In the genomic region with DNA sequence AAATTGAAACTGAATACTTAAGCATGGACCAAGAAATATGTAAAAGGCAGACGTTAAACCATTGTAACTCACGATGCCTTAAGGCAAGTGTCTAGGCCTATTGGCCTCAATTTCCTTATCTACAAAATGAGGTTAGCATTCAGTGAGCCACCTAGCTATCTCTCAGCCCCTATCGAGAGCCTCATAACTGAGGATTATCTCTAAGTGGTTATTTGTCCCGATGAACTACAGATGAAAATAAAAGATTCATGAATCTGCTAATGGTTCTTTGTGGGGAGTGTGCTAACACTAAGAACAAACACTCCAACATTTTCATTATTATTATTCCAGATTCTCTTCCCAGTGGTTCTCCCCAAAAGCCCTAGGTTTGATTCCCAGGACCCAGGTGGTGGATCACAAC, we compare ENCODE assay signal across 11 mouse cellular contexts. TPM values are rescaled to one million over a fixed set of nuclear protein-coding genes. Genes with fewer than 3 reads are reported as not detected.
DNase-seq lines count a peak whose midpoint lies in the region; ATAC-seq and TF ChIP-seq lines count a peak whose summit lies in the region.
"Had no signal": no experiment of that assay in that cellular context is flagged by ENCODE, and none has a peak within 500 bp of the region (broad histone marks: within the 10 kb centered on the region; RNA-seq: fewer than 3 reads in every experiment).

No protein-coding gene starts in this region.

- DNase-seq in embryo, embryonic 11 days, result no peak
- no peak for DNase-seq in adrenal gland, adult 2 months
- DNase-seq: kidney, postnatal 10 days; right cerebral cortex, postnatal 4 days; thymus, adult 18-20 months had no signal

- no peak overlapping the region for H3K9ac ChIP-seq in kidney, embryonic 16.5 days (replicated peaks; ENCODE audit: low read length)
- H3K9ac ChIP-seq in kidney, embryonic 15.5 days, result no peak overlapping the region
- H3K9ac ChIP-seq in liver, embryonic 12.5 days, result peak overlapping the region; percentile 49

- H3K36me3 ChIP-seq in erythroblast, embryonic 14.5 days (ENCODE audit: control insufficient read depth), result peaks cover 14% of the 10 kb centered on the region
- H3K36me3 ChIP-seq in kidney, embryonic 16.5 days (ENCODE audit: insufficient read depth, low read length), result no peaks in the 10 kb centered on the region
- 0 out of 2 replicates have a peak, but pooled peaks cover 4% of the 10 kb centered on the region for H3K36me3 ChIP-seq in kidney, embryonic 15.5 days
- H3K36me3 ChIP-seq in E14TG2a.4 (ENCODE audit: insufficient read depth, low read length), result peaks cover 30% of the 10 kb centered on the region
- peaks cover 6% of the 10 kb centered on the region for H3K36me3 ChIP-seq in liver, embryonic 12.5 days

- no peak for TF ChIP-seq CTCF in E14TG2a.4 (conservative IDR thresholded peaks at IDR 0.05; ENCODE audit: low read length)

- no peak for ATAC-seq in erythroblast, adult 5-6 weeks (replicated peaks; ENCODE audit: low FRiP score, poor library complexity, severe bottlenecking)
- no peak for ATAC-seq in kidney, embryonic 16.5 days (ENCODE audit: low FRiP score, low TSS enrichment)
- ATAC-seq in kidney, embryonic 15.5 days (replicated peaks; ENCODE audit: low FRiP score), result no peak
- no peak for ATAC-seq in liver, embryonic 12.5 days

- peak overlapping the region; percentile 70; the same call in 1 of the 2 replicates for H3K4me2 ChIP-seq in kidney, embryonic 16.5 days (replicated peaks; ENCODE audit: low read depth, low read length)
- no peak overlapping the region for H3K4me2 ChIP-seq in kidney, embryonic 15.5 days
- peak overlapping the region; percentile 97 for H3K4me2 ChIP-seq in liver, embryonic 12.5 days

- no peaks in the 10 kb centered on the region for H3K27me3 ChIP-seq in erythroblast, embryonic 14.5 days (ENCODE audit: control insufficient read depth)
- no peaks in the 10 kb centered on the region for H3K27me3 ChIP-seq in kidney, embryonic 16.5 days (ENCODE audit: insufficient read depth, low read length)
- no peaks in the 10 kb centered on the region for H3K27me3 ChIP-seq in kidney, embryonic 15.5 days
- H3K27me3 ChIP-seq in E14TG2a.4 (ENCODE audit: insufficient read depth, low read length), result no peaks in the 10 kb centered on the region
- H3K27me3 ChIP-seq in liver, embryonic 12.5 days (replicated peaks), result no peaks in the 10 kb centered on the region

- H3K4me3 ChIP-seq in erythroblast, embryonic 14.5 days (replicated peaks), result peak overlapping the region; percentile 15
- H3K4me3 ChIP-seq in kidney, embryonic 16.5 days (ENCODE audit: low read length), result no peak overlapping the region
- H3K4me3 ChIP-seq in kidney, embryonic 15.5 days (replicated peaks), result no peak overlapping the region
- H3K4me3 ChIP-seq in E14TG2a.4 (replicated peaks; ENCODE audit: low read length), result peak overlapping the region; percentile 99; the same call in 1 of the 2 replicates
- peak overlapping the region; percentile 97 for H3K4me3 ChIP-seq in liver, embryonic 12.5 days

- 78% methylated on average over 4 of the region's 4 CpGs for WGBS in kidney, embryonic 16.5 days
- WGBS in kidney, embryonic 15.5 days, result 82% methylated on average over 4 of the region's 4 CpGs
- WGBS in liver, embryonic 12.5 days (ENCODE audit: insufficient replicate concordance), result 13% methylated on average over 4 of the region's 4 CpGs

- H3K27ac ChIP-seq in kidney, embryonic 16.5 days (ENCODE audit: low read length), result no peak overlapping the region
- H3K27ac ChIP-seq in kidney, embryonic 15.5 days, result no peak overlapping the region
- H3K27ac ChIP-seq in liver, embryonic 12.5 days, result peak overlapping the region; percentile 67

- no peaks in the 10 kb centered on the region for H3K9me3 ChIP-seq in erythroblast, embryonic 14.5 days (ENCODE audit: control insufficient read depth, low read length)
- no peaks in the 10 kb centered on the region for H3K9me3 ChIP-seq in kidney, embryonic 16.5 days (ENCODE audit: low read length)
- H3K9me3 ChIP-seq in kidney, embryonic 15.5 days (replicated peaks), result no peaks in the 10 kb centered on the region
- H3K9me3 ChIP-seq in E14TG2a.4 (ENCODE audit: low read length), result no peaks in the 10 kb centered on the region
- no peaks in the 10 kb centered on the region for H3K9me3 ChIP-seq in liver, embryonic 12.5 days (replicated peaks)

- H3K4me1 ChIP-seq in erythroblast, embryonic 14.5 days (ENCODE audit: control insufficient read depth), result peaks cover 67% of the 10 kb centered on the region
- H3K4me1 ChIP-seq in kidney, embryonic 16.5 days (ENCODE audit: insufficient read depth, low read length), result peaks cover 22% of the 10 kb centered on the region
- H3K4me1 ChIP-seq in kidney, embryonic 15.5 days, result peaks cover 24% of the 10 kb centered on the region
- H3K4me1 ChIP-seq in E14TG2a.4 (replicated peaks; ENCODE audit: low read depth, low read length), result peaks cover 59% of the 10 kb centered on the region
- H3K4me1 ChIP-seq in liver, embryonic 12.5 days, result peaks cover 68% of the 10 kb centered on the region

RNA-seq across cellular contexts. Expression of a gene that starts 2.0 kb away (rescaled TPM):
- polyA plus RNA-seq in erythroblast, embryonic 14.5 days (2012), result 0.96 and 1.2 TPM in 2 replicates
- 16.7 and 43.4 TPM in 2 replicates for total RNA-seq in erythroblast, adult 5-6 weeks (2015; ENCODE audit: low replicate concordance)
- 37.8 and 51.4 TPM in 2 replicates for total RNA-seq in erythroblast, adult 5-6 weeks (2017; ENCODE audit: low replicate concordance)
- polyA plus RNA-seq in kidney, embryonic 16.5 days (2015; fragmentation: Nextera tagmentation; extraction: Ambion mirVana), result 47.9 and 54.4 TPM in 2 replicates
- polyA plus RNA-seq in kidney, embryonic 15.5 days (2015; fragmentation: Nextera tagmentation; extraction: Ambion mirVana), result 44.8 and 45.1 TPM in 2 replicates
- polyA plus RNA-seq in liver, embryonic 12.5 days (2016; fragmentation: Nextera tagmentation; extraction: Ambion mirVana), result 37.3 and 40.1 TPM in 2 replicates
- 10 to 100 TPM; 76.6 to 79.4 TPM for total RNA-seq in adrenal gland, adult 2 months (2021)
- polyA plus RNA-seq in adrenal gland, adult 2 months (2012; rRNA removed), result 45.4 and 54.9 TPM in 2 replicates

RNA-seq across cellular contexts. Expression of a gene that starts 33.4 kb away (rescaled TPM):
- 0.08 and 0.23 TPM in 2 replicates for polyA plus RNA-seq in erythroblast, embryonic 14.5 days (2012)
- 0.63 TPM in 1 of 2 replicates, not detected in the other for total RNA-seq in erythroblast, adult 5-6 weeks (2015; ENCODE audit: low replicate concordance)
- total RNA-seq in erythroblast, adult 5-6 weeks (2017; ENCODE audit: low replicate concordance), result 1.1 TPM in 1 of 2 replicates, not detected in the other
- polyA plus RNA-seq in kidney, embryonic 16.5 days (2015; fragmentation: Nextera tagmentation; extraction: Ambion mirVana), result 140 and 161 TPM in 2 replicates
- 131 and 150 TPM in 2 replicates for polyA plus RNA-seq in kidney, embryonic 15.5 days (2015; fragmentation: Nextera tagmentation; extraction: Ambion mirVana)
- polyA plus RNA-seq in liver, embryonic 12.5 days (2016; fragmentation: Nextera tagmentation; extraction: Ambion mirVana), result 28.9 and 30.0 TPM in 2 replicates
- 100 to 1,000 TPM; 236 to 425 TPM for total RNA-seq in adrenal gland, adult 2 months (2021)
- 193 and 219 TPM in 2 replicates for polyA plus RNA-seq in adrenal gland, adult 2 months (2012; rRNA removed)

Comparison
In these comparisons a context has a peak if more than half of its experiments do, and no peak if none do; other contexts are left out.
1. H3K4me3 ChIP-seq: peak in erythroblast, embryonic 14.5 days (single experiment), E14TG2a.4 (single experiment) and liver, embryonic 12.5 days (single experiment); none in kidney, embryonic 16.5 days (single experiment) and kidney, embryonic 15.5 days (single experiment).
2. RNA of a gene that starts 2.0 kb away (polyA plus RNA-seq): 45.4 to 54.9 TPM in adrenal gland, adult 2 months, 47.9 to 54.4 TPM in kidney, embryonic 16.5 days, 44.8 to 45.1 TPM in kidney, embryonic 15.5 days and 37.3 to 40.1 TPM in liver, embryonic 12.5 days; 0.96 to 1.2 TPM in erythroblast, embryonic 14.5 days; every median in the first group is over 10 times any median in the second.
3. RNA of a gene that starts 33.4 kb away (polyA plus RNA-seq): 193 to 219 TPM in adrenal gland, adult 2 months, 140 to 161 TPM in kidney, embryonic 16.5 days, 131 to 150 TPM in kidney, embryonic 15.5 days and 28.9 to 30.0 TPM in liver, embryonic 12.5 days; 0.08 to 0.23 TPM in erythroblast, embryonic 14.5 days; every median in the first group is over 10 times any median in the second.